Mouse (Mus musculus) forebrain, postnatal 0 days (tissue): ENCODE results near the gene Gpatch1. TPM values are rescaled to one million over a fixed set of nuclear protein-coding genes. Genes with fewer than 3 reads are reported as not detected.
A peak's percentile ranks its signal among the peaks of the same experiment; 100 is the strongest.

ENCODE experiments used
- ATAC-seq: fragments of 200-750 bp; cut with Nextera tagmentation; 2 replicates; pipeline ENCODE4 v1.8.0; 2017; ENCODE audit warnings: mild to moderate bottlenecking, moderate library complexity
- DNase-seq: peaks from one replicate; pipeline ENCODE4 v3.0.0-alpha.2; 2015
- H3K27ac ChIP-seq: fragments of 300-500 bp; sonication (generic); 2 replicates; pipeline ENCODE4 v1.5.1; 2014; ENCODE audit warnings: low read depth, mild to moderate bottlenecking, antibody characterized with exemption, low read length, moderate library complexity, mixed read lengths
- H3K27me3 ChIP-seq: fragments of 300-500 bp; sonication (generic); 2 replicates; pipeline ENCODE4 v1.6.1; 2014; ENCODE audit warnings: mild to moderate bottlenecking, low read length, mixed read lengths; ENCODE audit not compliant: insufficient read depth
- H3K36me3 ChIP-seq: fragments of 300-500 bp; sonication (generic); 2 replicates; pipeline ENCODE4 v1.6.1; 2014; ENCODE audit warnings: mild to moderate bottlenecking, moderate library complexity; ENCODE audit not compliant: insufficient read depth
- H3K4me1 ChIP-seq: fragments of 300-500 bp; sonication (generic); 2 replicates; pipeline ENCODE4 v1.6.1; 2014; ENCODE audit warnings: antibody characterized with exemption; ENCODE audit not compliant: insufficient read depth
- H3K4me2 ChIP-seq: fragments of 300-500 bp; sonication (generic); 2 replicates; pipeline ENCODE4 v1.6.1; 2014; ENCODE audit warnings: low read depth, mild to moderate bottlenecking, moderate library complexity
- H3K4me3 ChIP-seq: fragments of 300-500 bp; sonication (generic); 2 replicates; pipeline ENCODE4 v1.5.1; 2014; ENCODE audit warnings: low read depth, low read length, mixed read lengths
- H3K9ac ChIP-seq: fragments of 300-500 bp; sonication (generic); 2 replicates; pipeline ENCODE4 v1.6.1; 2014; ENCODE audit warnings: mild to moderate bottlenecking
- H3K9me3 ChIP-seq: fragments of 300-500 bp; sonication (generic); 2 replicates; pipeline ENCODE4 v1.6.1; 2016; ENCODE audit warnings: low read length
- CTCF ChIP-seq: sonication (generic); IDR thresholded peaks from 2 replicates; pipeline ENCODE4 v1.5.1; 2016; ENCODE audit warnings: antibody characterized with exemption, control low read depth, low read depth
- WGBS: fragments of 180-500 bp; shearing (Covaris S2); extraction: QIAGEN DNeasy Blood & Tissue Kit; methylation state at CpG from one replicate; pipeline ENCODE4 v1.1.7; 2014; 5-methylcytosine and 5-hydroxymethylcytosine counted together
- polyA plus RNA-seq: library from polyadenylated mRNA; unstranded; fragments of >200 nt; fragmentation: Nextera tagmentation; extraction: Ambion mirVana; gene quantifications from 2 replicates; pipeline ENCODE4 v1.2.1, GENCODE M21; 2015
- total RNA-seq: library from RNA; depleted of rRNA; stranded (reverse); fragments of >200 nt; gene quantifications from 2 replicates; pipeline ENCODE4 v1.2.3, GENCODE M21; 2014

Gpatch1 gene
- total and polyA plus RNA-seq, 2 experiments from 2014 or later = 14.6 to 21.9 TPM

DNA sequence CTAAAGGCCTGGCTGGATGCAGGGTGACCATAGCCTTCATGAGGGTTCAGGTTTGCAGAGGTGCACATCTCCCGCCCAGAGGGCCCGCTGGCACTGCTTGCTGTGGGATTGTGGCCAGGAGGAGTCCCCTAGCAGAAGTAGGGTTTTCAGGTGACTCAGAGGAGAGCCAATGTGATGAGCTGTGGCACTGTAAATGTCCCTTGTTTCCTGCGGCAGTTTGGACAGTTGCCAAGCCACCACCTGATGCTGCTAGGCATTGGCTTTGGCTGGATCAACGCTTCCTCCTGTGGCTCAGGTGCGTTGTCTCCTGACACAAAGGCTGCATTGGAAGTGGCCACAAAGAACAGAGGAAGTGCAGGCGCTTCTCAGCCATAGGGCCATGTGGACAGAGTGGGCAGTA, 23.0 kb upstream of the Gpatch1 start:
- Histone ChIP-seq H3K36me3 (no peaks in the 10 kb centered on the region), H3K4me2 (no peak overlapping the region), H3K4me3 (no peak overlapping the region), H3K27ac (no peak overlapping the region), H3K4me1 (no peaks in the 10 kb centered on the region), H3K9ac (no peak overlapping the region), H3K27me3 (no peaks in the 10 kb centered on the region), H3K9me3 (no peaks in the 10 kb centered on the region)
- DNase-seq = no peak
- TF ChIP-seq CTCF = no peak
- ATAC-seq = no peak
- 73% methylated on average over 6 of the region's 6 CpGs for WGBS

DNA sequence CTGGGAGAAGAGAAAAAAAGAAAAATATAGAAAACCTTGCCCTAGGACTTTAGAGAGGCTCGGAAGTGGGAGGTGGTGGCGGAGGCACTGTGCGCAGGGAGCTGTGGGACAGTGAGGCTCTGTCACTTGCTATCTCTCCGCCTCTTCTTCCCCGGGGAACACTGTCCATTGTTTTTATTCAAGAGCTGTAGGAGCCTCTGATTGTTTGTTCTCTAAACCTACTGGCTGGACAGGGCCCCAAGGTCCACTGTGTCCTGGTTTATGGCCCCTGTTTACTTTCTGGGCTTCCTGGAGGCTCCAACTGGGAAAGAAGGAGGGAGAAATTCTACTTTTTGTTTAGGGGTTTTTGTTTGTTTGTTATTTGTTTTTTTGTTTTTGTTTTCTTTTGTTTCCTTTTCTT, 22.0 kb upstream of the Gpatch1 start:
- WGBS = 39% methylated on average over 5 of the region's 5 CpGs
- H3K36me3 ChIP-seq = no peaks in the 10 kb centered on the region
- H3K9me3 ChIP-seq = no peaks in the 10 kb centered on the region
- H3K4me3 ChIP-seq = no peak overlapping the region
- no peak for DNase-seq
- no peaks in the 10 kb centered on the region for H3K4me1 ChIP-seq
- TF ChIP-seq CTCF = no peak
- H3K27me3 ChIP-seq = peaks cover 5% of the 10 kb centered on the region
- no peak overlapping the region for H3K9ac ChIP-seq
- H3K27ac ChIP-seq = no peak overlapping the region
- no peak overlapping the region for H3K4me2 ChIP-seq
- no peak for ATAC-seq

DNA sequence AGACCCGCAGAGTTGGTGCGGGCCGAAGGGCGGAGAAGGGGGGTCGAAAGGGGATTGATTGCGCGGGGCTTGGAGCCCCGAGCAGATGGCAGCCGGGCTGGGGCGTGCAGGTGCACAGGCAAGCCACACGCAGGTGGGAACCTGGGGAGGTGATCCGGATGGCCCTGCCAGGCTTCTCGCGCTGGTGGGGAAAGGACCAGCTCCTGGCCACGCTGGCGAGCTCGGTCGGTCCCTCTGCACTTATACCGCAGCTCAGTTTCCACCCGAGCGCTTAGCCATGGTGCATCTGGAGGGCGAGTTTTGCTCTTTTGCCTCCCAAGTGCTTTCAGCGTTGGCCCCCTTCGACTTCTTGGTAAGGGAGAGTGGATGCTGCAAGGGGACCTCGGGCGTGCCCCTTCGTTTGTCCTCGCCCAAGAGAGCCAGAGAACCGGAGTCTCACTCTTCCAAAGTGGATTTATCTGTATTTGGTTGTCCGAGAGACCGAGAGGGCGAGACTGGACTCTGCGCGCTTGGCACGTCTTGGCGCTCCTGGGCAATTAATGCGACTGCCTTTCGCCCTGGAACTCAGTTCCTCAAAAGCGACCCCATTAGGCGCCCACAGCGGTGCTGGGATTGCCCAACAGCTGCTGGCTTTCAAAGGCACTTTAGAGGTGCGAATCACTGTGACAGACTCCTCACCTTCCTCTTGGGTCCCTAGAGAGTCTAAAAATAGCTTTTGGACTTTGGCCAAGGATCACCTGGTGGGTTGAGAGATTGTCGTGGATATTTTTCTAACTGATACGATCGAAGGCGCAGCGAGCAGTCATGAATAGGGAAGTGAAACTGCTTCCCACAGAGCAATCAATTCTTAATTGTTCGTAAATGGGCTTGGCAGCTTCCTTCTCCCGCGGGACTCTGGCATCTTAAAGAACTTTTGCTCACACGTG, 16.6 kb upstream of the Gpatch1 start:
- TF ChIP-seq CTCF = no peak
- H3K4me2 ChIP-seq = peak overlapping the region; percentile 100
- WGBS = 1% methylated on average over 51 of the region's 51 CpGs
- no peak overlapping the region for H3K27ac ChIP-seq
- DNase-seq = peak; percentile 13
- peak overlapping the region; percentile 58 for H3K4me3 ChIP-seq
- peak overlapping the region; percentile 45 for H3K9ac ChIP-seq
- H3K27me3 ChIP-seq = peaks cover 9% of the 10 kb centered on the region
- no peaks in the 10 kb centered on the region for H3K9me3 ChIP-seq
- H3K36me3 ChIP-seq = no peaks in the 10 kb centered on the region
- ATAC-seq = no peak; the same call in 1 of the 2 replicates
- peaks cover 6% of the 10 kb centered on the region; the same call in 1 of the 2 replicates for H3K4me1 ChIP-seq

GRCm38 (mm10) chr7:35333692-35334526, 15.7 kb upstream of the Gpatch1 start, which contains the start of gene Rhpn2:
TSS of gene Rhpn2 (plus strand) at chr7:35334170.
- peaks cover 9% of the 10 kb centered on the region for H3K27me3 ChIP-seq
- peak; percentile 95 for DNase-seq
- peak; percentile 95 for ATAC-seq
- H3K4me2 ChIP-seq = peak within 1 kb of the TSS; percentile 100
- H3K9me3 ChIP-seq = no peaks in the 10 kb centered on the region
- peak within 1 kb of the TSS; percentile 45 for H3K9ac ChIP-seq
- H3K27ac ChIP-seq = no peak within 1 kb of the TSS
- 2% methylated on average over 51 of the region's 52 CpGs for WGBS
- peaks cover 6% of the 10 kb centered on the region; the same call in 1 of the 2 replicates for H3K4me1 ChIP-seq
- TF ChIP-seq CTCF = no peak
- peak within 1 kb of the TSS; percentile 58 for H3K4me3 ChIP-seq
- H3K36me3 ChIP-seq = no peaks in the 10 kb centered on the region

GRCm38 (mm10) chr7:35333231-35333651, 15.0 kb upstream of the Gpatch1 start:
- Histone ChIP-seq H3K4me2 (peak overlapping the region; percentile 100), H3K27me3 (peaks cover 9% of the 10 kb centered on the region), H3K36me3 (no peaks in the 10 kb centered on the region), H3K27ac (no peak overlapping the region), H3K4me1 (peaks cover 6% of the 10 kb centered on the region; the same call in 1 of the 2 replicates), H3K9me3 (no peaks in the 10 kb centered on the region), H3K4me3 (peak overlapping the region; percentile 58), H3K9ac (peak overlapping the region; percentile 45; the same call in 1 of the 2 replicates)
- no peak for TF ChIP-seq CTCF
- ATAC-seq (peak; percentile 21), DNase-seq (no peak)
- WGBS = under 1% methylated on average over 19 of the region's 19 CpGs

DNA sequence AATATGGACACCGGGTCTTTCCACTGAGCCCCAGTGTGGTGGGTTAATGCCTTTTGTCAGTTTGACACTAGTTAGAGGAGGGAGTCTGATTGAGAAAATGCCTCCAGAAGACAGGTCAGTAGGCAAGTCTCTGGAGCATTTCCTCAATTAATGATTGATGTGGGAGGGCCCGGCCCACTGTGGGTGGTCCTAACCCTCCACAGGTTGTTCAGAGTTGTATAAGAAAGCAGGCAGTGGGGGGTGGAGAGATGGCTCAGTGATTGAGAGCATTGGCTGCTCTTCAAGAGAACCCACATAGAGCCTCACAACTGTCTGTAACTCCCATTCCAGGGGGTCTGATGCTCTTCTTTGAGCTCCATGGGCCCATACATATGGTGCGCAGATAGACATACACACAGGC, 13.3 kb upstream of the Gpatch1 start:
- H3K9ac ChIP-seq = no peak overlapping the region
- WGBS = 58% methylated on average over 3 of the region's 3 CpGs
- H3K27ac ChIP-seq = no peak overlapping the region
- H3K4me2 ChIP-seq = no peak overlapping the region
- H3K4me1 ChIP-seq = peaks cover 6% of the 10 kb centered on the region; the same call in 1 of the 2 replicates
- no peak overlapping the region for H3K4me3 ChIP-seq
- no peaks in the 10 kb centered on the region for H3K9me3 ChIP-seq
- no peaks in the 10 kb centered on the region for H3K36me3 ChIP-seq
- ATAC-seq = no peak
- peaks cover 9% of the 10 kb centered on the region for H3K27me3 ChIP-seq
- DNase-seq = no peak
- no peak for TF ChIP-seq CTCF
